Mouse (Mus musculus) forebrain, embryonic 14.5 days (tissue): Measurements from ENCODE around the gene Prkar2b. TPM values are rescaled to one million over a fixed set of nuclear protein-coding genes. Genes with fewer than 3 reads are reported as not detected.

Source experiments
- ATAC-seq: fragments of 200-750 bp; cut with Nextera tagmentation; 2 replicates; pipeline ENCODE4 v1.8.0; 2017; ENCODE audit warnings: mild to moderate bottlenecking, moderate library complexity
- DNase-seq: peaks from one replicate; pipeline ENCODE4 v3.0.0-alpha.2; 2015; ENCODE audit warnings: low spot score
- H3K27ac ChIP-seq: fragments of 300-500 bp; sonication (generic); 2 replicates; pipeline ENCODE4 v1.5.1; 2014; ENCODE audit warnings: low read depth, mild to moderate bottlenecking, control low read depth, low read length, moderate library complexity
- H3K27me3 ChIP-seq: fragments of 300-500 bp; sonication (generic); replicated peaks from 2 replicates; pipeline ENCODE4 v1.6.1; 2014; ENCODE audit warnings: low read length, control low read depth, mixed read lengths; ENCODE audit not compliant: control insufficient read depth, insufficient read depth
- H3K36me3 ChIP-seq: fragments of 300-500 bp; sonication (generic); 2 replicates; pipeline ENCODE4 v1.6.1; 2014; ENCODE audit warnings: low read length, control low read depth; ENCODE audit not compliant: control insufficient read depth, insufficient read depth
- H3K4me1 ChIP-seq: fragments of 300-500 bp; sonication (generic); 2 replicates; pipeline ENCODE4 v1.6.1; 2014; ENCODE audit warnings: antibody characterized with exemption, low read length, control low read depth; ENCODE audit not compliant: control insufficient read depth, insufficient read depth
- H3K4me2 ChIP-seq: fragments of 300-500 bp; sonication (generic); 2 replicates; pipeline ENCODE4 v1.6.1; 2014; ENCODE audit warnings: mild to moderate bottlenecking, control low read depth, low read length
- H3K4me3 ChIP-seq: fragments of 300-500 bp; sonication (generic); 2 replicates; pipeline ENCODE4 v1.5.1; 2014; ENCODE audit warnings: low read depth, low read length, control low read depth
- H3K9ac ChIP-seq: fragments of 300-500 bp; sonication (generic); 2 replicates; pipeline ENCODE4 v1.6.1; 2014; ENCODE audit warnings: mild to moderate bottlenecking, low read length, control low read depth, moderate library complexity
- H3K9me3 ChIP-seq: fragments of 300-500 bp; sonication (generic); replicated peaks from 2 replicates; pipeline ENCODE4 v1.6.1; 2016; ENCODE audit warnings: low read length, control low read depth, mixed read lengths; ENCODE audit not compliant: control insufficient read depth
- WGBS: fragments of 180-500 bp; shearing (Covaris S2); extraction: QIAGEN DNeasy Blood & Tissue Kit; methylation state at CpG from one replicate; pipeline ENCODE4 v1.1.7; 2014; 5-methylcytosine and 5-hydroxymethylcytosine counted together
- polyA plus RNA-seq: library from polyadenylated mRNA; unstranded; fragments of >200 nt; fragmentation: Nextera tagmentation; extraction: Ambion mirVana; gene quantifications from 2 replicates; pipeline ENCODE4 v1.2.1, GENCODE M21; 2014

Gene Prkar2b
- polyA plus RNA-seq, 1 experiment from 2014 or later = 114 TPM

DNA sequence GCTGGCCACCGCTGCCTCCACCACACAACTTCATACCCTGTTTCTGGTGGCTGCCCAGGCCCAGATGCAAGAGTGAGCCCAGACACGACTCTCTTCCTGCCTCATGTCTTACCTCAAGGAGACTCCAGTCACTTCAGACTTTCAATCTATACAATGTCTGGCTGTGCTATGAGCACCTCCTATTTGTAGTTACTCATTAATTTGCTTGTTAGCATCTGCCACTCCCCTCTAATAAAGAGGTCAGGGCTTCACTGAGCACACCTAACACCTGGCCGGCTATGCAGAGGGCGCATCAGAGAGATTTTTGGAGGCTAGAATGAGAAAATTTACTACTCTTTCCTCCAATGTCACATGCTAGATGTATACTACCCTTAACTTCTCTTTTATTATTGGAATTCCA, 70.5 kb downstream of the Prkar2b start:
- H3K4me2 ChIP-seq = no peak overlapping the region
- DNase-seq = no peak
- no peak for ATAC-seq
- WGBS = 93% methylated on average over 4 of the region's 4 CpGs
- no peaks in the 10 kb centered on the region for H3K9me3 ChIP-seq
- no peaks in the 10 kb centered on the region for H3K4me1 ChIP-seq
- peaks cover 11% of the 10 kb centered on the region; the same call in 1 of the 2 replicates for H3K36me3 ChIP-seq
- no peak overlapping the region for H3K4me3 ChIP-seq
- no peak overlapping the region for H3K9ac ChIP-seq
- no peaks in the 10 kb centered on the region for H3K27me3 ChIP-seq
- H3K27ac ChIP-seq = no peak overlapping the region

DNA sequence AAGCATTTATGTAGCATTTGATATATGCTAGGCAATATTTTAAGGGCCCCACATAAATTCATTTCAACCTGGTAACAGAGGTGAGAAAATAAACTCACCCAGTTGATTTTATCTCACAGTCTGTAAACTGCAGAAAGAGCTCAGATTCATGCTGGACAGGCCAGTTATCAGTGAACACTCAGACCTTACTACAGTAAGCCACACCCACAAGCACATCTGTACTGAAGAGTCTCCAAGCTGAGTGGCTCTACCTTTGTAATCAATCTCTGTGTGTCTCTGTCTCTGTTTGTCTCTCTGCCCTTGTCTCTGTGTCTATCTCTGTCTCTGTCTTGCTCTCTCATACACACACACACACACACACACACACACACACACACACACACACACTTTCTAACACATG, 71.4 kb downstream of the Prkar2b start:
- Histone ChIP-seq H3K9me3 (no peaks in the 10 kb centered on the region), H3K4me2 (no peak overlapping the region), H3K27me3 (no peaks in the 10 kb centered on the region), H3K4me1 (peaks cover 2% of the 10 kb centered on the region), H3K9ac (no peak overlapping the region), H3K27ac (no peak overlapping the region), H3K4me3 (no peak overlapping the region), H3K36me3 (peaks cover 11% of the 10 kb centered on the region; the same call in 1 of the 2 replicates)
- ATAC-seq (no peak), DNase-seq (no peak)

DNA sequence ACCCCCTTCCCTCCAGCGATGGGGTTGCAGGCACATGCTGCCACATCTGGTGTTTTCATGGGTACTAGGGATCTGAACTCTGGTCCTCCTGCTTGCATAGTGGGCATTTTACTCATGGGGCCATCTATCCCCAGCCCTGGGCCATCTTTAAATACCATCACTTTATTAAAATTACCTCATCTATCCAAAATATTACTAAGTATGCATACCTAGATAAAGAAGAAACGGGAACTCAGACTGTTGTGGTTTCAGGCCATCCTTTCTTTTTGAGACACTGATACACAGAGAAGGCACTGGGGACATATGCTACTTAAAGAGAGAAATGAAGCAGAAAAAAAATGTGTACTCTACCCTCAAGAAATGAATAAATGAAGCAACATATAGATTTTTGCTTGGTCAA, 74.6 kb downstream of the Prkar2b start:
- H3K4me2 ChIP-seq = no peak overlapping the region
- H3K9me3 ChIP-seq = no peaks in the 10 kb centered on the region
- whole genome bisulfite sequencing = 91% methylated on average over 2 of the region's 2 CpGs
- DNase-seq (no peak), ATAC-seq (no peak)
- H3K27ac ChIP-seq = no peak overlapping the region
- peaks cover 15% of the 10 kb centered on the region for H3K4me1 ChIP-seq
- H3K27me3 ChIP-seq = no peaks in the 10 kb centered on the region
- H3K36me3 ChIP-seq = peaks cover 8% of the 10 kb centered on the region; the same call in 1 of the 2 replicates
- no peak overlapping the region for H3K4me3 ChIP-seq
- H3K9ac ChIP-seq = no peak overlapping the region

GRCm38 (mm10) chr12:31985738-31986137, 75.4 kb downstream of the Prkar2b start:
- H3K4me1 ChIP-seq = peaks cover 15% of the 10 kb centered on the region
- H3K9me3 ChIP-seq = no peaks in the 10 kb centered on the region
- DNase-seq (no peak), ATAC-seq (no peak)
- H3K9ac ChIP-seq = no peak overlapping the region
- H3K4me2 ChIP-seq = no peak overlapping the region
- H3K27ac ChIP-seq = no peak overlapping the region
- 83% methylated on average over 6 of the region's 6 CpGs for WGBS
- no peaks in the 10 kb centered on the region for H3K27me3 ChIP-seq
- H3K36me3 ChIP-seq = 0 out of 2 replicates have a peak, but pooled peaks cover 6% of the 10 kb centered on the region
- no peak overlapping the region for H3K4me3 ChIP-seq

- no peaks in the 10 kb centered on the region for H3K27me3 ChIP-seq
- no peak overlapping the region for H3K4me3 ChIP-seq
- DNase-seq (no peak), ATAC-seq (no peak)
- H3K4me2 ChIP-seq = no peak overlapping the region
- peak overlapping the region; percentile 70; the same call in 1 of the 2 replicates for H3K27ac ChIP-seq
- 69% methylated on average over 12 of the region's 12 CpGs for WGBS
- H3K36me3 ChIP-seq = 0 out of 2 replicates have a peak, but pooled peaks cover 6% of the 10 kb centered on the region
- H3K4me1 ChIP-seq = peaks cover 15% of the 10 kb centered on the region
- no peaks in the 10 kb centered on the region for H3K9me3 ChIP-seq
- no peak overlapping the region for H3K9ac ChIP-seq
Measured at GRCm38 (mm10) chr12:31984664-31985063, 76.4 kb downstream of the Prkar2b start.

DNA sequence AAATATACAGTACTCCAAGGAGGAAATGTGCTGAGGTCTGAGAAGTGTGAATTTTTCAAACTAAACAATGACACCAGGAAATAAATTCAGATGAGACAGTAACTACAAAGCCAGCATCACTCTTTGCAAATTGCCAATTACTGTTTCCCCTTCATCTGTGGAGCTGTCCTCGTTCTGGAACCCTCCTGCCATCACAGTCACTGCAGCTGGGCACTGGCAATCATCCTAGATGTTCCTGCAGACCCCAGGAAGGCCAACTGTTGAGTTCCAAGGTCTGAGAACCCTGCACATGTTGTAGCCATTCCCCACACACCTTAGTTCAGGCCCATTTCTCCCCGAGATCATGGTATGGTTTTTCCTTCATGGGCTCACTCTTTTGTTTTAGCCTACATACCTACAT, 76.9 kb downstream of the Prkar2b start:
- peak; percentile 36; the same call in 1 of the 2 replicates for ATAC-seq

GRCm38 (mm10) chr12:31983769-31984168, 77.3 kb downstream of the Prkar2b start:
- ATAC-seq = peak; percentile 64
- H3K27me3 ChIP-seq = no peaks in the 10 kb centered on the region
- 28% methylated on average over 6 of the region's 6 CpGs for WGBS
- H3K36me3 ChIP-seq = 0 out of 2 replicates have a peak, but pooled peaks cover 6% of the 10 kb centered on the region
- peak overlapping the region; percentile 70 for H3K27ac ChIP-seq
- peak; percentile 71 for DNase-seq
- H3K9me3 ChIP-seq = no peaks in the 10 kb centered on the region
- H3K4me3 ChIP-seq = no peak overlapping the region
- peaks cover 15% of the 10 kb centered on the region for H3K4me1 ChIP-seq
- H3K9ac ChIP-seq = no peak overlapping the region
- no peak overlapping the region for H3K4me2 ChIP-seq

More for the DNA sequence above, 76.9 kb downstream of the Prkar2b start:
- peak; percentile 67 for DNase-seq
- 0 out of 2 replicates have a peak, but pooled peaks cover 6% of the 10 kb centered on the region for H3K36me3 ChIP-seq
- H3K9ac ChIP-seq = no peak overlapping the region
- no peaks in the 10 kb centered on the region for H3K9me3 ChIP-seq
- 38% methylated on average over 2 of the region's 2 CpGs for WGBS
- H3K27me3 ChIP-seq = no peaks in the 10 kb centered on the region
- peak overlapping the region; percentile 70 for H3K27ac ChIP-seq
- peaks cover 15% of the 10 kb centered on the region for H3K4me1 ChIP-seq
- no peak overlapping the region for H3K4me2 ChIP-seq
- no peak overlapping the region for H3K4me3 ChIP-seq

GRCm38 (mm10) chr12:31983238-31983637, 77.9 kb downstream of the Prkar2b start:
- Histone ChIP-seq H3K36me3 (0 out of 2 replicates have a peak, but pooled peaks cover 6% of the 10 kb centered on the region), H3K4me3 (no peak overlapping the region), H3K9ac (no peak overlapping the region), H3K9me3 (no peaks in the 10 kb centered on the region), H3K4me1 (peaks cover 15% of the 10 kb centered on the region), H3K27ac (peak overlapping the region; percentile 61; the same call in 1 of the 2 replicates), H3K4me2 (no peak overlapping the region), H3K27me3 (no peaks in the 10 kb centered on the region)
- WGBS = 27% methylated on average over 7 of the region's 7 CpGs
- peak; percentile 90 for ATAC-seq
- DNase-seq = peak; percentile 84

DNA sequence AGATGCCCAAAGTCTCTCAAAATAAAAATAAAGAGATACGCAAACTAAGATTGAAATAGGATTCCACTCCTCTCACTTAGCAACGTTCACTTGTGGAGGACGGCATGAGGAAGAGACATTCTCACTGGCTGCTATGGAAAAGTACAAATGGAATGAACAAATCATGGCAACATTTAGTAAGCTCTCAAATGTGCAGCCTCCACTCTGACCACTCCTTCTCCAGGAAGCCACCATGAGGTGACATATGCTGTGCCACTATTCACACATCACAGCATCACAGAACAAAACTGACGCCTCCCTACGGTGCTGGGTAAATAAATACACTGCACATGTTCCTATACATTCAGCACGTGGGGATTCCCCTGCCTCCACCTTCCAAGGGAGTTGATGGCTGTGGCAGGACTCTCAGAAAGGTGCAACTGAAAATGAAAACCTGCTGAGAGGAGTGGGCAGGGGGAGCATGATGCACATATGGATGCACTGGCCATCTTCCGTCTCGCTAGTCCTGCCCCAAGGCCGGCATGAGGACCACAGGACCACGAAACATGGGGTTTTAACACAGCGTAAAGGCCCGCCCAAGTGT, 83.4 kb downstream of the Prkar2b start:
- no peaks in the 10 kb centered on the region for H3K9me3 ChIP-seq
- ATAC-seq (no peak), DNase-seq (no peak)
- no peaks in the 10 kb centered on the region for H3K36me3 ChIP-seq
- WGBS = 70% methylated on average over 12 of the region's 12 CpGs
- H3K4me3 ChIP-seq = no peak overlapping the region
- no peaks in the 10 kb centered on the region for H3K27me3 ChIP-seq
- peaks cover 2% of the 10 kb centered on the region; the same call in 1 of the 2 replicates for H3K4me1 ChIP-seq
- no peak overlapping the region for H3K9ac ChIP-seq
- no peak overlapping the region for H3K27ac ChIP-seq
- H3K4me2 ChIP-seq = no peak overlapping the region
